Mouse (Mus musculus) liver, postnatal 0 days (tissue): ENCODE measurements around the gene Lrrc3.

Source experiments
- CTCF ChIP-seq: sonication (generic); IDR thresholded peaks from 2 replicates; pipeline ENCODE4 v1.5.1; 2016; ENCODE audit warnings: antibody characterized with exemption, low read depth
- EP300 ChIP-seq: IDR thresholded peaks from 2 replicates; pipeline ENCODE4 v1.6.1; 2016; ENCODE audit warnings: antibody characterized with exemption, low read depth, mild to moderate bottlenecking

GRCm38 (mm10) chr10:77890987-77891565 is 11.3 kb downstream of the Lrrc3 start:
- TF ChIP-seq CTCF (no peak), EP300 (no peak)
